Mouse (Mus musculus) liver, adult 2 months (tissue): ENCODE measurements around the gene Mlycd.

Source experiments
- CTCF ChIP-seq: fragments of 200-500 bp; IDR thresholded peaks from 2 replicates; pipeline ENCODE4 v1.5.1; 2011; ENCODE audit warnings: low read depth, low read length, control low read depth
- POLR2A ChIP-seq: fragments of 200-500 bp; IDR thresholded peaks from 2 replicates; pipeline ENCODE4 v1.6.1; 2011; ENCODE audit warnings: low read length, control low read depth; ENCODE audit not compliant: insufficient read depth; ENCODE audit errors: extremely low read depth

DNA sequence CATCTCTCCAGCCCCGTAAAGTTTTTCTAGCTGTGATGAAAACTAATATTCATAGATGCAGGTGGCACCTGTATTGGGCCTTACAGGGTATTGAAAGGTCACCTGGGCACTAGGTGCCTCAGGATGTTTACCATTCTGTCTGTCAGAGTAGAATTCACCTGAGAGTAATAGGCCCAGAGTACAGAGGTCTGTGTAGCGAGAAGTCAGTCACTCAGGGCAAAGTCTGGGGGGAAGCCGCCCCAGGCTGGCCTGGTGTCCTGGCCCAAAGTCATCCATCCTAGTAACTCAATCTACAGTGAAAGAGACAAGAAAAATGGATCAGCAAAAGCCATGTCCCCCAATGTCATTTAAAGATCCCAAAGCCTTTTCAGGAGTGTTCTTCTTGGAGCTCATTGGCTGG, 6.2 kb downstream of the Mlycd start:
- TF ChIP-seq CTCF (no peak), POLR2A (no peak)
